Mouse (Mus musculus): Measurements from ENCODE around the gene Ooep. TPM values are rescaled to one million over a fixed set of nuclear protein-coding genes. Genes with fewer than 3 reads are reported as not detected.
A peak's percentile ranks its signal among the peaks of the same experiment; 100 is the strongest.
"Not testable (repeated sequence)": the region's sequence is repeated elsewhere in the genome, so short reads cannot be mapped to it uniquely, and the experiment has no call there.

Ooep gene
- total RNA-seq (2021), result not detected
- long read RNA-seq, experiment 1, result 0 reads
- long read RNA-seq, experiment 2, result 0 reads

- DNase-seq, result no peak
Measured at GRCm38 (mm10) chr9:78378113-78378785, at the start of gene Ooep. Gene Ooep (minus strand): TSS chr9:78378725.

- DNase-seq, result peak; percentile 21 to 29
Measured at GRCm38 (mm10) chr9:78428185-78428584, 49.7 kb upstream of the Ooep start.

DNA sequence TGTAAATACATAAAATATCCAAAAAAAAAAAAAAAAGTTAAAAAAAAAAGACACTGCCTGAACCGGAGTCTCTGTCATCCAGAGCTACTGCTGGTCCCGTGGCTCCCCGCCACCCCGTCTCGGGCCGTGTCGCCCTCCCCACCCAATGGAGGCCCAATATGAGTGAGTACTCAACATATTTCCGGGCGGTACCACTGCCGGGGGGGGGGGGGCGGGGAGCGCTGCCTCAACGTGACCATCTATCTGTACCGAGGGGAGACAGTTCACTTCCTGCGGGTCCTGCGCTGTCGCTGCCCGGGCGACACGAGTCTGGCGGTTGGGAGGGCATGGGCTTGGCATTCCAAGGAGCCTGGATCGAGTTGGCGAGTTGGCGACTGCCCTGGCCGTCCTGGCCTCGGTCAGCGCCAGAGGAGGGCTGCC, 48.8 kb upstream of the Ooep start:
- no peak for DNase-seq

DNA sequence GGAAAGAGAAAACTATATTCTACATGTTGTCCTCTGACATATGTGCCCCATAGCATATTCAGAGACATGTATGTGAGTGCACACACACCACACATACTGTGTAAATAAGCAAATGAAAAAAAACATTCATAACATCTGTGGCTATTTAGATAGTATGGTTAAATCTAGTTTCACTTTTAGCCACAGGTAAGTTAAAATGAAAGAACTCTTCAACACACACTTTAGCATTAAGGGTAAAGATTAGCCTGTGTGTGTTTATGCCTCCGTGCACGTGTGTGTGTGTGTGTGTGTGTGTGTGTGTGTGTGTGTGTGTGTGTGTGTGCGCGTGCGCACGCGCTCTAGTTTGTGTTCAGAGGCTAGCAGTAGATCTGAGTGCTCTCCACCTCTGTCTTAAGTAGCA, 23.1 kb upstream of the Ooep start:
- no peak for DNase-seq

DNA sequence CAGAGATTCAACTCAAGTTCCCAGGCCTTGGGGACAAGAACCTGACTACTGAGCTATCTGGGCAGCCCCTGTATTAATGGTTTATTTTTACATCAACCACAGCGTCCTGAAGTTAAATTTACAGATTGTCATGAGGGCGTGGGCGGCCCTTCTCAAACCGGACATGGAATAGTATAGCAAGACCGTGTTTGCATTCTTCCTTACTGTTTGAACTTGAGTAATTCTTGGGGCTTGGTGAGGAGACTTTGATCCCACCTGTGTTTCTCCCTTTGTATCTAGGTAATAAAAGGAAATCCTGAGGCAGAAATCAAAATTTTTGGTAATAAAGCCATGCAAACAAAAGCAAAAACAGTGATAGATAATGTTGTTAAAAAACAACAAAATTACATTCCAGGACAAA, 22.0 kb upstream of the Ooep start:
- no peak for DNase-seq

GRCm38 (mm10) chr9:78396517-78396916, 18.0 kb upstream of the Ooep start:
- no peak for DNase-seq

DNA sequence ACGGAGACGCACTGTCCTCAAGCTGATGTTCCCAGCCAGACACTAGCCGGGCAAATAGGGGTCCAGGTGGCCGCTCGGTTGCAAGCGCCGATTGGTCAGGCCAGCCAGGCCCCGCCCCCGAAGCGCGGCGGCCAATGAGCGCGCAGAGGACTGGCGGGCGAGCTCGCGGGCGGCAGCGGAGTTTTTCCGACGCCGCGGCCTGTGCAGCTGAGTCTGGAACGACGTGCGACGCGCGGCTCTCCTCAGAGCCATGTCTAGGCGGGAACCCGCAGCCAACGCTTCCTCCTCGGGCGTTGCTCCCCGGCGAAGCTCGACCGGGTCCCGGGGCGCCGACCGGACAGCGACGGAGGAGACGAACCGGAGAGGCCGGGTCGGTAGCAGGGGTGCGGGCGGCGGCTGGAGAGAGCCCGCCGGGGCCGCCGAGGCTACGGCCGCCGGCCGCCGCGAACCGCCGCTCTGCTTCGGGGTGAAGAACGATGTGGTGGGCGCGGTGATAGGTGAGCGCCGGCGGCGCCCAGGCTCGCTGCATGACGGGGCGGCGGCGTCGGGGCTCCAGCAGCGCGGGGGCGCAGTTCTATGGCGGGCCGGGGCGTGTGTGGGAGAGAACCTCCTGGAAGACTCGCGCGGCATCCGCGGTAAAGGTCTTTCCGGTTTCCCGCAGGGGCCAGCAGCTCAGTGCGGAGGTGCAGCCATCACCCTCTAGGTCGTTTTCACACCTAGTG, 17.3 kb upstream of the Ooep start, which contains the start of gene Ddx43:
TSS of gene Ddx43 (plus strand) at position 148 of the 722 bp plus-strand sequence.
- peak; percentile 7 to 12 for DNase-seq

DNA sequence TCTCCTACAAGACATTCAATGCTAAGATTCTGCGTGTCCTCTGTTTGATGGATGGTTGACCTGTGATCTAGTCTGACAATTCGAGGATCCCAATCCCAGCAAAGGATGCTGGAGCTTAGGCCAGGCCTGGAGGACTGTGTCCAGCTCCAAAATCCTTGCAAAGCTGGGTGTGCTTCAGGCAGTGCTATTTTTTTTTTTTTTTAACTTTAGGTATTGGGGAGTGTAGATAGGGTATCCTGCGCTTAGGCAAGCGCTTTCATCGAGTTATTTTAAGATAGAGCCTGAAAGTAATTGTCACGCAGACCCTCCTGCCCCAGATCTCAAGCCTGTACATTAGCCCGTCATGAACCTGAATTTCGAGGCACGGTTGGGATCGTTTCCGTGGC, 16.7 kb upstream of the Ooep start:
- DNase-seq, result no peak

DNA sequence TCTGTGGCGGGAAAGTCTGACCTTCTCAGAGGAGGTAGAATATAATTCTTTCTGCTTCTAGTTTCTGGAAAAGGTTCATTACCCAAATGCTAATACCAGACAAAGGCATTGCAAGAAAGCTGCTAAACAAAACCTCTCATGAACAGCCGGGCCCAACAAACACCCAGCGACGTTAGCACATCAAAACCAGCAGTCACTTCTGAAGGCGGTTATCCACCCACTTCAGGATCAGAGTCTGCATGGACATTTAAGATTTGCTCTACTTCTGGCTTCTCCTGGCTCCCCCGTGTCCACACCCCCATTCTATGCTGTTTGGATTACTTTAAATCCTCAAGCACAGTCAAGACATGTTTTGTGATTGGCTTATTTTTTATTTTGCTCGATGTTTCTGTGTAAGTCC, 16.1 kb upstream of the Ooep start:
- DNase-seq, result no peak

DNA sequence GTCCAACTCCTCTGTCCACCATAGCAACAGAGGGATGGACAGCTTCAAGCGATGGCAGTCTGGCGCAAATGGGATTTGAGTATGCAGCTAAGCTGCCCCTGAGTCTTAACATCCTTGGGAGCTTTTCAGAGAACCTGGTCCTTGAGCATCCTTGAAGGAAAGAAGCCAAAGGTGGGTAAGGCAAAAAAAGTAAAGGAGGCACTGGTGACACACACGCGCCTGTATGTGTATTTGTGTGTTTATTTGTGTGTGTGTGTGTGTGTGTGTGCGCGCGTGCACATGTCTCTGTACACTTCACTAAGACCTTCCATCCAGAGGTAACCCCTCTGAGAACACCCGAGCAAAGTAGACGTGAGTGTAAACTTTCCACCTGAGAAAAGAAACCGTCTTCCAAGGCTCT, 15.2 kb upstream of the Ooep start:
- no peak for DNase-seq

DNA sequence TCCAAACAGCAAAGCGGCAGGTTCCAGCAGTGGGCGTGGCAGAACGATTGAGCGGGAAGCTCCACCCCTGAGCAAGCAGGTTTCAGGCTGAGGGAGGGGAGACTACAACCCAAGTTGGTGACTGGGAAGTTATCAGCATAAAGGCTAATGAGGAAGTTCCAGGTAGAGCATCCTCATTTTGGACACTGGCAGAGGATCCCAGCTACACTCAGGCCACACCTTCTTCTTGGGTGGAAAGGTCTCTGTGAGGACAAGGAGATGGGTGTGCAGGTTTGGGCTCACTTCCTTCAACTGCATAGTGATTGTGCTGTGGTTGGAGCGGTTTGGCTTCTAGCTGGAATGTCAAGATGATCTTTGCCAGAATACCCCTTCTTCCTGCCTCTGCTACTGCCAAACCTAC, 11.5 kb upstream of the Ooep start:
- DNase-seq, result no peak

GRCm38 (mm10) chr9:78386947-78387346, 8.4 kb upstream of the Ooep start:
- no peak for DNase-seq

DNA sequence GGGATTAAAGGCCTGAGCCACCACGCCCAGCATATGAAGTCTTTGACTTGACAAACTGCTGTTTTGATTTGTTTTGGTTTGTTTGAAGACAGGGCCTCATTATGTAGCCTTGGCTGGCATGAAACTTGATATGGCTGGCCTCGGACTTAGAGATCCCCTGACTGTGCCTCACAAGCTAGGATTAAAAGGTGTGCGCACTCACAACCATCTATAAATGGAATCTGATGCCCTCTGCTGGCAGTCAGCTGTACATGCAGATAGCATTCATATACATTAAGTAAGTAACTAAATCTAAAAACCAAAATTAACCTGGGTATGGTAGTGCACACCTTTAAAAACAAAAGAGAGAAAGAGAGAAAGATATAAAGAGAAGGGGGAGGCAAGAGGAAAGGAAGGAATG, 7.4 kb upstream of the Ooep start:
- peak in 1 of 2 experiments; percentile 6 for DNase-seq

DNA sequence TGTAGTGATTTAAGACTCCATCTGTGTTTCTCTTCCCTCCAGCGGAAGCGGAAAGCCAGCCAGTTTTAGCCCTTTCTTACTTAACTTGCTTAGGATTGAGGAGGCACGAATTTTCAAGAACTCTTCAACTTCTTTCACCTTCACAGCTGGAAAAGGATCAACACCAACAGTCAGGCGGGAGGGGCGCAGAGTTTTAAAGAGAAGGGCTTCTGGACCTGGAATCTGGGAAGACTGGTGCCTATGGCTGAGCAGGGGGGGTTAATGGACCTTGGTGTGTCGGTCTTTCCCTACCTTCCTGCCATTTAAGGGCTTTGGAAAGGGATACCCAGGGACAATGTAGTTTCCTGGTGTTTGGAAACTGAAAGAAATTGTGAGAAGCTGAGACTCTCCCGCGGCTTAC, 979 bp downstream of the Ooep start:
- DNase-seq, result no peak

- no peak for DNase-seq
Measured at GRCm38 (mm10) chr9:78375486-78375885, 3.0 kb downstream of the Ooep start.

DNA sequence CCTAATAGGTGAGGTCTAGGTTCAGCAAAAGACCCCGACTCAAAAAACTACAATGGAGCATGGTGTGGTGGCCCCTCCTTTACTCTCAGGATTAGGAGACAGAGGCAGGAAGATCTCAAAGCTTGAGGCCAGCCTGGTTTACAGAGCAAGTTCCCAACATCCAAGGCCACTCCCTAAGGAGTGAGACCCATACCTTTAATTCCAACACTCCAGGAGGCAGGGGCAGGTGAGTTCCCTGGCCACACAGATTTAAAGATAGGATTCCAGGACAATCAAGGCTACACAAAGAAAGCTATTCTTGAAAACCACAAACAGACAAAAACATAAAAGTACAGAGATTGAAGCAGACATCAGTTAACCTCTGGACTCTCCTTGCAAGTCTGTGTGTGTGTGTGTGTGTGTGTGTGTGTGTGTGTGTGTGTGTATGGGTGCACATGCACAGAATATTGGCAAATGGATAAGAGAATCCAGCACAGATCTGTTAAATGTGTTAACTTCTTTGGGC, 3.6 kb downstream of the Ooep start:
- DNase-seq, result no peak

- no peak for DNase-seq
Measured at GRCm38 (mm10) chr9:78374397-78374796, 4.1 kb downstream of the Ooep start.

DNA sequence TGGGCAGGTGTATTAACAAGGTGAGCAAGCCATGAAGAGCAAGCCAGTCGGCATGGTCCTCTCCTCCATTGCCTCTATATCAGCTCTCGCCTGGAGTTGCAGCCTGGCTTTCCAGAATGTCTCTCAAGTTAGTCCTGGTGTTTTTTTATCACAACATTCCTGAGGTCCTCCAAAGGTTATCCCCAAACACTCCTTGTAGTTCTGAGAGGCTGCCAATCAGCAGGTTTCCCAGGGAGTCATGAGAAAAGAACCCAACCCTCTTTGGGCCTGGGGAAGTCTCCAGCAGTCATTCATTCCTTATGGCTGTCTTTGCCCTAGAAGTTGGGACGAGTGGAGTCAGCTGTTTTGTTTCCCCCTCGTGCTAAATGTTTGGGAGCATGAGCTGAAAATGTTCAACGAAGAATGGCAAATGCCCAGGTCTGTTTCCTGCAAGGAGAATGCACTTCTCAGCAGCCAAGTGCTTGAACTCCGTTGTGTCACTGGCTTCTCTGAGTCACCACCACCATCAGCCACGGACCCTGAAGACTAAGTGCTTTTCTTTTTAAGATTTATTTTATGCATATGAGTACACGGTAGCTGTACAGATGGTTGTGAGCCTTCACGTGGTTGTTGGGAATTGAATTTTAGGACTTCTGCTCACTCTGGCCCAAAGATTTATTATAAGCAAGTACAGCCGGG, 5.6 kb downstream of the Ooep start:
- no peak for DNase-seq

- DNase-seq, result no peak
Measured at GRCm38 (mm10) chr9:78371441-78371840, 7.1 kb downstream of the Ooep start.

- DNase-seq, result no peak
Measured at GRCm38 (mm10) chr9:78369786-78370185, 8.7 kb downstream of the Ooep start.

DNA sequence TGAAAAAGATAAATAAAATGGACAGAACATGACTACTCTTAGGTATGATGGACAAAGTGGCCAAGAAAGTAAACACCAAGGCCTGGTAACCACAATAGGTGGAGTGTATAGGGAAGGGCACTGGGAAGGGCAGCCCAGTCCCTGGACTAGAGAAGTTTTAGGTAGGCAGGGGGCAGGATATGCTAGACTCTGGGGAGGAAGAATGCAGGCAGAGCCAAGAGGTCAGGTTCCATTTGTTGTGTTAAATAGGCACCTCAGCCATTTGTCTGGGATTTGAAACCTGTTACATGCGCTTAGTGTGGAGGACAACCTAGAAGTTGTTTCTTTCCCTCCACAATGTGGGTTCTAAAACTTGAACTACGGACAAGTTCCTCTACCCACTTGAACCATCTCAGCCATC, 9.2 kb downstream of the Ooep start:
- DNase-seq, result no peak

DNA sequence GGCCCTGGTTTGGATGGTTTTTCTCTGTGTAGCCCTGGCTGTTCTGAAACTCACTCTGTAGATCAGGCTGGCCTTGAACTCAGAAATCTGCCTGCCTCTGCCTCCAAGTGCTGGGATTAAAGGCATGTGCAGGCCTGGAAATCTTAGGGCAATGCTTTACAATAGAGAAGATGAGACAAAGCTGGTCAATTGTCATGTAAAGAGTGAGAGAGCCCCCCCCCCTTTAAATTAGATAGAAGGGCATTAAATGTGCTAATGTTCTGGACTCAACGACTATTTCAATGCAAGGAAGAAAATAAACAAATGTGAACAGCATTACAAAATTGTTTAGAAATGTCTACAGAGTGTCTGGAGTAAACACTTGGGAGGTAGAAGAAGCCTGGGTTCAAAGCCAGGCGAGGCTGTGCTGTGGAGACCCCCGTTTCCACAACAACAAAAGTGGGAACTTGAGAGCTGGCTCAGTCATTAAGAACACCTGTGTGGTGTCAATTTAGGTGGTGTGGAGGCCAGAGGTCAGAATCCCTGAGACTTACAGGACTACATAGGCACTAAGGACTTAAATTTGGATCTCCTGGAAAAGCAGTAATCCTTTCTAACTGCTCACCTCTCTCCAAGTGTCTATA, 9.7 kb downstream of the Ooep start:
- no peak for DNase-seq

GRCm38 (mm10) chr9:78367959-78368358, 10.6 kb downstream of the Ooep start, which contains the start of gene Dppa5a:
Gene Dppa5a (minus strand): TSS chr9:78368177.
- not testable (repeated sequence) for DNase-seq
